Mouse (Mus musculus): ENCODE measurements at regions not wholly inside any gene's neighbourhood (a gene's known extent, or its start where the extent isn't known, plus 50 kb on each side); places are given as distances from the start of the nearest gene placed in this dataset.

DNA sequence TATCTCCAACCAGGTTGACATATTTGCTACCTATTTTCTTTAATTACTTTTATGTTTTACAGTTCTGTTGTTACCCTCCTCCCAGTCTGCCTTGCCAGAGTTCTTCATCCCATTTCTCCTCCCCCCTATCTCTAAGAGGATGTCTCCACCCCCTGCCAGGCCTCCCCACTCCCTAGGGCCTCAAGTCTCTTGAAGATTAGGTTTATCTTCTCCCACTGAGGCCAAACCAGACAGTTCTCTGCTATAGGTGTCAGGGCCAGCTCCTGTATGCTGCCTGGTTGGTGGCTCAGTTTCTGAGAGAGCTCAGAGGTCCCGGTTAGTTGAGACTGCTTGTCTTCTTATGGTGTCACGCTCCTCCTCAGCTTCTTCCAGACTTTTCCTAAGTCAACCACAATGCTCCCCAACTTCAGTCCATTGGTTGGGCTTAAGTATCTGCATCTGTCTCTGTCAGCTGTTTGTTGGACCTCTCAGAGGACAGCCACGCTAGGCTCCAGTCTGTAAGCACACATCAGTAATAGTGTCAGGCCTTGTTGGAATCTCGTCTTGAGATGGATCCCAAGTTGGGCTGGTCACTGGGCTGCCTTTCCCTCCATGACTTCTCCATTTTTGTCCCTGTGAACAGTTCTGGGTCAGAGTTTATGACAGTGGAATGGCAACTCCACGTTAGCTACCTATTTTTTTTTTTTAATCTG is 920.4 kb upstream of the Celf2 start:
- ChIA-PET CTCF (no interaction called here), POLR2A (no interaction called here)
- DNase-seq (ENCODE audit: low read depth, low spot score) (no peak), ATAC-seq (no peak)
- TF ChIP-seq CTCF (IDR thresholded peaks at IDR 0.05): no peak
- in situ Hi-C loops (cut with MboI; ENCODE audit: low pct_unique_long_range_greater_than_20kb): no loop called here
- peaks cover 17% of the 10 kb centered on the region for H3K27me3 ChIP-seq

GRCm38 (mm10) chr2:8428145-8428544 is 918.8 kb upstream of the Celf2 start:
- TF ChIP-seq CTCF (IDR thresholded peaks at IDR 0.05): no peak
- CTCF ChIA-PET: no interaction called here
- in situ Hi-C loops (cut with MboI; ENCODE audit: low pct_unique_long_range_greater_than_20kb): no loop called here
- no peak for DNase-seq (ENCODE audit: low read depth, low spot score)
- H3K27me3 ChIP-seq: peaks cover 12% of the 10 kb centered on the region
- POLR2A ChIA-PET: no interaction called here
- no peak for ATAC-seq

DNA sequence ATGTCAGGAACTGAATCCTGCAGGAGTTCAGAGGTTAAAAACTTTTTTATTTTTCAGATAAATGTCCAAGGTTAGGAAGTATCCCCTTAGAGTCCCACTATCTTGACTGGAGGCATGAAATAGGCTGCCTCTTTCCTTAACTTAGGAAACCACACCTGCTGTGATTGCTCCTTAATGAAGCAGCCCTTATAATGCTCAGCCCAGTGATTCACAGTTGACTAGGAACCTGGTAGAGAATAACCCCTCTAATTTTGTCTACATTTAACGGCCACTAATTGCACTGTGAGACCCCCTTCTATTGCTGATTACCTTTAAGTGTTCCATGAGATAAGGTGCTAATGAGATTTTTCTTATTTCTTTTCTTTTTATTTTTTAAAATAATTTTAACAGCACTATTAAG is 918.4 kb upstream of the Celf2 start:
- ChIA-PET CTCF (no interaction called here), POLR2A (no interaction called here)
- ATAC-seq (no peak), DNase-seq (ENCODE audit: low read depth, low spot score) (no peak)
- in situ Hi-C loops (cut with MboI; ENCODE audit: low pct_unique_long_range_greater_than_20kb): no loop called here
- TF ChIP-seq CTCF (IDR thresholded peaks at IDR 0.05): no peak
- H3K27me3 ChIP-seq: peaks cover 14% of the 10 kb centered on the region

DNA sequence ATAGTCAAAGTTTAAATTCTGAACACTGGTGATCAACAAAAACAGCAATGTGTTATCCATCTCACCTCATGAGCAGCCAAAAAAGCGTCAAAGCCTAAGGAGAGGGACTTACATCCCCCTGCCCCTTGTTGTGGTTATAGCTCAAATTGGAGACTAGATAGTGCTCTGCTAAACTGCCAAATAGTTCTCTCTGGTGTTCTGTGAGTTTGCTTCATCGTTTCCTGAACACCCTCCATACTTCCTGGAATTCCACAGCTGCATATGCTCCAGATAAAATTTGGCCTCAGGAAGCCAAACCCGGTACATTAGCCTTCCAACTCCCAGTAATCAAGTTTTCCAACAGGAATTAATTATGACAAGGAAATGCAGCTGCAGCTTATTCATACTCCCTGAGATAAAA is 906.6 kb upstream of the Celf2 start:
- CTCF ChIA-PET: interaction anchor here (0.8 kb wide), 1 partner anchor 9 kb away, joined by 3 read pairs; no protein-coding TSS in a partner anchor
- ATAC-seq: no peak
- TF ChIP-seq CTCF (IDR thresholded peaks at IDR 0.05): no peak
- in situ Hi-C loops (cut with MboI; ENCODE audit: low pct_unique_long_range_greater_than_20kb): no loop called here
- POLR2A ChIA-PET: no interaction called here
- H3K27me3 ChIP-seq: peaks cover 8% of the 10 kb centered on the region
- no peak for DNase-seq (ENCODE audit: low read depth, low spot score)

DNA sequence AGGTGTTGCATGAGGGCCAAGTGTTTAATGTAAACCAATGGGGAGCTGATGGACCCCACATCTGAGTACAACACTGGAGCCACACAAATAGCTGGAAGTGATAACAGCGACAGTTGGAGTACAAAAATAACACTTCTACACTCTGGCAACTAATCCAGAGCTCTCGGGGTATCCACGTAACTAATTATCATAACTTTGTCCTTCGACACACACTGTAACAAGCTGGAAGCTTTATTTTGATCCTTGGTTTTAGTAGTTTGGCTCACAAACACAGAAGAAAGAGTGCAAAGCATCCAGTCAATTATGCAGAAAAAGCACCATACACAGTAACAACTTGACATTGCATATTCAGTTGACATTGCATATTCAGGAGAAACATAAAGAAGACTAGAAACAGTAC is 884.8 kb upstream of the Celf2 start:
- POLR2A ChIA-PET: no interaction called here
- in situ Hi-C loops (cut with MboI; ENCODE audit: low pct_unique_long_range_greater_than_20kb): no loop called here
- no peak for DNase-seq (ENCODE audit: low read depth, low spot score)
- CTCF ChIA-PET: no interaction called here
- ATAC-seq: no peak
- H3K27me3 ChIP-seq: peaks cover 9% of the 10 kb centered on the region
- TF ChIP-seq CTCF (IDR thresholded peaks at IDR 0.05): no peak

DNA sequence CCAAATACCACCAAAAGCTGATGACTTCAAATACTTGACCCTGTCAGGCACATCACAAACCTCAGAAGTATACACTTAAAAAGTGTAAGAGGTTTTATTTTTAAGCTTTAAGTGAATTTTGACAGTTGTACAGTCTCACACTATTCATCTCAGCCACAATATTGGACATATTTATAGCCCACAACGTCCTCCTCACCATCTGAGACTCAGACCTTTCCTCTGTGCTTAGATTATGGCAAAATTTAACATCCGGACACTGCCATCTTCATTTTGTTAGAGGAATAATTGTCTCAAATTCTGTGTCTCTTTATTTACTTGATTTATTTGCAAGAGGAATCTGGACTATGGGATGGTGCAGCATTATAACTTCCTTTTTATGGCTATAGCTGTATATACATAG is 880.2 kb upstream of the Celf2 start:
- DNase-seq (ENCODE audit: low read depth, low spot score) (no peak), ATAC-seq (no peak)
- POLR2A ChIA-PET: no interaction called here
- H3K27me3 ChIP-seq: peaks cover 9% of the 10 kb centered on the region
- no peak for TF ChIP-seq CTCF (IDR thresholded peaks at IDR 0.05)
- CTCF ChIA-PET: interaction anchor here (0.6 to 1.2 kb wide), 2 partner anchors 10 to 1125 kb away, joined by 3 read pairs; no protein-coding TSS in a partner anchor
- in situ Hi-C loops (cut with MboI; ENCODE audit: low pct_unique_long_range_greater_than_20kb): no loop called here

DNA sequence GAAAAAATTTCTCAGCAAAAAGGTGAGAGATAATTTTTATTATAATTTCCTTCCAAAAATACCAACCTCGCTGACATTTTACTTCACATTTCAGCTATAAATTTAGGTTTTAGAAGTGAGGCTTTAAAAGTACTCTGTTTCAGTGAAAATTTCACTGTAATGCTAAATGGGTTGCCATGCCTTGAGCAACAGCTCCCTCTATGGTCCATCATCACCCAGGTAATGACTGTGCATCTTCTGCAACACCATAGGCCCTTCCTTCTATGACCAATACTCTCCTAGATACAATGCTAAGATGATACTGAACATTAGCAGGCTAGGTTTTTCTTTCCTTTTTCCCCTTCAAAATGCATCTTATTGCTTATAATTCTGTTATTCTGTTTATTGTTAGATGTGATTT is 870.9 kb upstream of the Celf2 start:
- peaks cover 14% of the 10 kb centered on the region for H3K27me3 ChIP-seq
- ATAC-seq (no peak), DNase-seq (ENCODE audit: low read depth, low spot score) (peak; percentile 13)
- CTCF ChIA-PET: no interaction called here
- POLR2A ChIA-PET: no interaction called here
- in situ Hi-C loops (cut with MboI; ENCODE audit: low pct_unique_long_range_greater_than_20kb): loop anchor here (5.0 kb wide), 1 partner anchor 1943 kb away; no protein-coding TSS in a partner anchor
- TF ChIP-seq CTCF (IDR thresholded peaks at IDR 0.05): peak; percentile 81

DNA sequence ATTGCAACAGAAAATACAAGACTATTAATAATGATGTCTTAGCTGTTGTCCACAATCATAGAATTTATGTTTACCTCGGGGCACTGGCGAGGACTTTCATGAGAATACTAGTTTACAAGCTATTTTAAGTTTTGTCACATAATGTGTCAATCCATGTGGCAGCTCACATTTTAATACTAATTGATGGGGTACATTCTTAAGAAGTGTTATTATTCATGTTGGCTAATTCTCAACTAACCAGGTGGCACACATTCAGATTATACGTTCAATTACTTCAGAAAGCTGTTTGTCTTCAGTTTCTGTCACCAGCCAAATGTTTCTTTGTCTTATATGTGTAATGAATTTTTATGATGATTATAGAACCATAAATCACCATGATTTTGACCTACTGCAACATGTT is 870.2 kb upstream of the Celf2 start:
- in situ Hi-C loops (cut with MboI; ENCODE audit: low pct_unique_long_range_greater_than_20kb): no loop called here
- no peak for TF ChIP-seq CTCF (IDR thresholded peaks at IDR 0.05)
- no peak for ATAC-seq
- peaks cover 14% of the 10 kb centered on the region for H3K27me3 ChIP-seq
- ChIA-PET POLR2A (no interaction called here), CTCF (no interaction called here)
- no peak for DNase-seq (ENCODE audit: low read depth, low spot score)

GRCm38 (mm10) chr2:8347867-8348266 is 838.5 kb upstream of the Celf2 start:
- no peaks in the 10 kb centered on the region for H3K27me3 ChIP-seq
- ChIA-PET POLR2A (no interaction called here), CTCF (no interaction called here)
- in situ Hi-C loops (cut with MboI; ENCODE audit: low pct_unique_long_range_greater_than_20kb): no loop called here
- DNase-seq (ENCODE audit: low read depth, low spot score): no peak
- no peak for ATAC-seq
- no peak for TF ChIP-seq CTCF (IDR thresholded peaks at IDR 0.05)

DNA sequence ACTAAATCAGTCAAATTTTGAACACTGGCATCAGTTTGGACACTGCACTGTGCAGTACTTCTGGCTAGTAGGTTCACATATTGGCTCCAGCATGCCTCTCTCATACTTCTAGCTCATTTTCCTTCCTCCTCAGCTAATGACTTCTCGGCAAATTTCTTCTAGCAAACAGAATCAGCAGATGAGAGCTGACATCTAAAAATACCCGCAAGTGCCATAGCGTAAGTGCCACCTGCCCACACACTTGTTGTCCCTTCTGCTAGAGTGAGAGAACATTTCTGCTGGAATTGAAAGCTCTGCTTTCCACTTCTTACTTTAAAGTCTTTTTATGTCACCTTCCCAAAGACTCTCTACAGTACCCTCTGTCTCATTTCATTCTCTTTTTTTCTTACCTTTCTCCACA is 835.4 kb upstream of the Celf2 start:
- DNase-seq (ENCODE audit: low read depth, low spot score) (no peak), ATAC-seq (no peak)
- in situ Hi-C loops (cut with MboI; ENCODE audit: low pct_unique_long_range_greater_than_20kb): no loop called here
- no peak for TF ChIP-seq CTCF (IDR thresholded peaks at IDR 0.05)
- CTCF ChIA-PET: no interaction called here
- peaks cover 7% of the 10 kb centered on the region for H3K27me3 ChIP-seq
- POLR2A ChIA-PET: no interaction called here

- peaks cover 10% of the 10 kb centered on the region for H3K27me3 ChIP-seq
- TF ChIP-seq CTCF (IDR thresholded peaks at IDR 0.05): no peak
- ChIA-PET POLR2A (interaction anchor here (0.6 kb wide), 1 partner anchor 1816 kb away, joined by 3 read pairs; no protein-coding TSS in a partner anchor), CTCF (interaction anchor here (1.4 kb wide), 1 partner anchor 13 kb away, joined by 3 read pairs; no protein-coding TSS in a partner anchor)
- ATAC-seq (no peak), DNase-seq (ENCODE audit: low read depth, low spot score) (no peak)
- in situ Hi-C loops (cut with MboI; ENCODE audit: low pct_unique_long_range_greater_than_20kb): no loop called here
Observed at GRCm38 (mm10) chr2:8338271-8338670, 828.9 kb upstream of the Celf2 start.

- ATAC-seq (no peak), DNase-seq (ENCODE audit: low read depth, low spot score) (no peak)
- in situ Hi-C loops (cut with MboI; ENCODE audit: low pct_unique_long_range_greater_than_20kb): no loop called here
- no peak for TF ChIP-seq CTCF (IDR thresholded peaks at IDR 0.05)
- POLR2A ChIA-PET: no interaction called here
- H3K27me3 ChIP-seq: no peaks in the 10 kb centered on the region
- CTCF ChIA-PET: no interaction called here
Observed at GRCm38 (mm10) chr2:8296001-8296400, 786.6 kb upstream of the Celf2 start.
